Mouse (Mus musculus) heart, postnatal 36 days (tissue): ENCODE measurements at regions not wholly inside any gene's neighbourhood (a gene's known extent, or its start where the extent isn't known, plus 50 kb on each side); places are given as distances from the start of the nearest gene placed in this dataset.

Experiments used
- DNase-seq, 2 experiments: peaks; one replicate each; pipeline ENCODE4 v3.0.0; 2021 to 2022
- intact Hi-C: fragments of 180-260 bp; cut with DNase I; formaldehyde crosslinking; loops from one replicate; pipeline ENCODE4 v1.15.1; 2025

DNA sequence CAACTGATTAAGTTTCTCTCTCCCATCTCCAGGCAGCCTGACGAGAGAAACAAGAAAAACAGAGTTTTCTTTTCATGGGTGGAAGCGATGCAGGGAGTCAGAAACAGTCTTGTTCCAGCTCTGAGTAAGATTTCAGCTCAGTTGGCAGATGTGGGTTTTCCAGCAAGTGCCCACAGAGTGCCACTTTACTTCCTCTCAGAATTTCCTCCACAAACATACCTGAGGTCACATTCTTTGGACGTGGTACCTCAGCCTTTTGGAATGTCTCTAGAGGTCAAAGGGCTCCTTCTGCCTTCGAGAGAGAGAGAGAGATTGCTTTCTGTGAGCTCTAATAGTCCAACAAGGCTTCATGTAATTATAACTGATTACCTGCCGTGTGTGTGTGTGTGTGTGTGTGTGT lies 172.0 kb downstream of the Bcl2l11 start:
- no peak for DNase-seq
- intact Hi-C loops = no loop called here

DNA sequence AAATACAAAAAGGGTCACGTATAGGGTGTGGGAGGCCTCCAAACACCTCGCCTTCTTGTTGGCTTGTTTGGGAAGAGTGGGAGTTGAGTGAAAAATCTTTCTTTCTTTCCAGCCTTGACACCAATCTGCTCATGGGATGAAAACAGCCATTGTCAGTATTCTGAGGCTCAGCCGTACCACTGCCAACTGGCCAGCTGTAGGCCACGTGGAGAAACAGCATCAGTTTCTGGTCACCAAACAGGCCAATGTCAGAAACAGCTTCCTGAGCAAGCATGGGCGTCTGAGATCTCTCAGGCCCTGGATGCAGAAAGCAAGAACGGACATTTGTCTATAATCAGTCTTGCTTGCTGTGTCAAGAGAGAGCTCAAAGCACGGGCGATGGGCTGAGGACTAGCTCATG lies 173.2 kb downstream of the Bcl2l11 start:
- intact Hi-C loops = no loop called here
- peak in 1 of 2 experiments; percentile 26 for DNase-seq

DNA sequence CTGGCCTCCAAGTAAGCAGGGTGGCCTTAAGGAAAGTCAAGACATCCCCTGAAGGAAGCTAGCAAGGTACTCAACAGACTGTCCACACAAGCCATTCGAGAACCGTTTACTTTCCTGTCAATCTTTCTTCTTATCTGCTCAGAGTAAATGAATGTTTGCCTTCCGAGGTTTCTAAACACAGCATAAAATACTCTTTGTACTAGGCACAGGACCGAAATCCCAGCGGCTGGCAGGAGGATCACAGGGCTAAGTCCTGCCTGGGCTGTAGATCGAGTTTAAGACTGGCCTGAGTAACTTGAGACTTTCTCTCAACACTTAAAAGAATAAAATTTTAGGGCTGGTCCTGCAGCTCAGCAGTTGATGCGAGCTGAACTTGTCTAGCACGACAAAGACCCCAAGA lies 175.9 kb downstream of the Bcl2l11 start:
- no peak for DNase-seq
- intact Hi-C loops = no loop called here

DNA sequence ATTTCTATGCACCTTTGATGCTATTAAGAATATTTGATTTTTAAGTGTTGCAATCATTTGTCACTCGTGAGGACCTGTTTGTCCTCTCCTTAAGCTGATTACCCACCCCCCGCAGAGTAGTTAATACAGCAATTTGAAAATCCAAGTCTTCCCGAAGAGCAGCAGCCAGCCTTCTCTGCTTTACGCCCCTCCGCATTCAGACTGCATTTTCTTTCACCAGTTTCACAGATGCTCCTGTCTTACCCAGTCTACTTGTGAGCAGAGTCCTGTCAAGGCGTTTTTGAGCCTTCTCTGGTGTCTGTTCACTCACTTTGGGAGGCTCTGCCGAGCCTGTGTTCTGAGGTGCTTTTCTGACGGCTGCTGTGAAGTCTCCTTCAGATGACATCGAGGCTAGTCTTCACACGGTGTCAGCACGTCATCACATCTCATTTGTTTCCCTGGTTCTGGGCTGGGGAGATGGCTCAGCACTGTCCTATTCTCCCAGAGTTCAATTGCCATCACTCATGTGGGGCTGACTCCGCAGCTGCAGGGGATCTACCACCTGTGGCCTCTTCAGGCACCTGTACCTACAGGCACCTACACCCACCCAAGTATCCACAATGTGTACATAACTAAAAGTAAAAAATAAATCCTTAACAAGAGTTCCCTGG lies 178.3 kb downstream of the Bcl2l11 start:
- no peak for DNase-seq
- intact Hi-C loops = no loop called here

DNA sequence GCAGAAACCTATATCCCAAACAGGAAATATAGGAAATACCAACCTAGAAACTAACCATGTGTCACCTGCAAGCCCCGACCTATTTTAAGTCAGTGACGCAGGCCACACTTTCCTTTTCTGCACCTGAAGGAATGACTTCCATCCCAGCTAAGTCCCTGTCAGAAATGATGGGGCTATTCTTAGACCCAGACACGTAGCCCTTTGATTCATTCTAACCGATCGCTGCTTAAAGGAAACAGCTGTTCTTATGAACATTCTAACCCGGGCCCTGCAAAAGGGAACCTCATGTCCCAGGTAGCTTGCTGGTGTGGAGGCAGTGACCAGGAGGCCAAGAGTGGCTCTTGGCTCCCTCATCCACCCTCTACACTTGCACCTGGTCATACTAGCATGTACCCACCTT lies 180.9 kb downstream of the Bcl2l11 start:
- intact Hi-C loops = loop anchor here (2.0 kb wide), 1 partner anchor 18 kb away; no protein-coding TSS in a partner anchor

DNA sequence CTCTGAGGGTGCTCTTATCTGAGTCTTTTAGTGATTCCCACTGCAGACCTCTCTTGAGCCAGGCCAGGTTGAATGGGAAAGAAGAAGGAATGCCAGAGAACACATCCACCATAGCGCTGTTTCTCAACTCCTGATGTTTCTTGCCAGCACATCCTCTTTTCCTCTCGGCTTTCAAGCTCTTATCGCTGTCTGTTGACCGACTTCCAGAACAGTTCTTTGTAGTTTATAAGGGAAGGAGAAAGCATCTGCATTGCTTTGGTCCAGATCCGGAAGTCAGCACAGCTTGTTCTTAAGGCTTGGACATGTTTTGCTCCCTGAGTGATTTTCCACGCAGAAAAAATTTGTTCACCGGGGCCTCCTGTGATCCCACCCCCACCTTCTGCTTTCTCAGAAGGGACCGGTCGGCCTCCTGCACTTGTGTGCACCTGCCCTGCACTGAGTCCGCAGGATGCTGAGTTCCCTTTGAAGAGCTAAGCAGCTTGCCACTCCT lies 183.7 kb downstream of the Bcl2l11 start:
- no peak for DNase-seq
- intact Hi-C loops = loop anchor here (5.0 kb wide), 1 partner anchor 122 kb away; no protein-coding TSS in a partner anchor

More for the DNA sequence above, 180.9 kb downstream of the Bcl2l11 start:
- no peak for DNase-seq

DNA sequence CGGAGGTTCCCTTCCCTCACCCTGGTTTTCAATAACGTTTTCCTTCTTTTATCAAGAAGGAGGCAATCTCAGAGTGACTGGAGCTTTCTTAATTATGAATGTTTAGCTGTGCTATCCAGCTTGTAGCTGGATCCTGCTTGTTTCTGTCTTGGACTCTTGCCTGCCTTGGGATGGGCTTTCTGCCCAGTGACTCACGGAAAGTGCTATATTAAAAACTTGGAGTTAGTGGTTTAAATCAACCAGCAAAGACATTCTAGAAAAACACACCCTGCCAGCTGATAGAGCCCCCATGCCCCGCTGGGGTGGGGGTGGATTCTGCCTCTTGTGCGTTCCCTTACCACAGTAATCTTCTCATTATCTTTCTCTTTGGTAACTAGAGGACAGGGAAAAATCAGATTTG lies 184.2 kb downstream of the Bcl2l11 start:
- intact Hi-C loops = loop anchor here (5.0 kb wide), 1 partner anchor 123 kb away; no protein-coding TSS in a partner anchor
- peak; percentile 87 for DNase-seq

DNA sequence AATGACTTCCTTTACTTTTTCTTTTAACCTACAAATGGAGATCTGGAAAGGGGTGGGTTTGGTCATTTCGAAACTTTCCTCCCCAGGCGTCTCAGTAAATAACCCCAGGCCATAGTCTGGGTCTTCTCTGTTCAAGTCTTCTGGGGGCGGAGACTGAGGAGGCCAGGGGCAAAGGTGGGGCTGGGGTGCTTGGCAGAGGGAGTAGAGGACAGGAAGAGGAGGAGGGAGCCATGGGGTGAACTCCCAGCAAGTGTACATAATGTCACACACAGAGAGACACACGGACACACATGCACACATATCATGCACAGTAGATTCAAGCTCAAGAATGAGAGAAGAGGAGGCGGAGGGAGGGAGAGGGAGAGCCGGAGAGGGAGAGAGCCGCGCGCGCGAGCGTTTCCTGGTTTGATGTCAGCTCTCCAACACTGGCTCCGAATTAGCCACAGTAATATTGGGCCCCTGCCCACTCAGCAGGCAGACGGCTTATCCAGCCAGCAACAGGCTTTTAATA lies 186.3 kb downstream of the Bcl2l11 start:
- intact Hi-C loops = loop anchor here (2.0 to 5.0 kb wide), 3 partner anchors 27 to 189 kb away; no protein-coding TSS in a partner anchor
- DNase-seq = peak; percentile 71 to 80

DNA sequence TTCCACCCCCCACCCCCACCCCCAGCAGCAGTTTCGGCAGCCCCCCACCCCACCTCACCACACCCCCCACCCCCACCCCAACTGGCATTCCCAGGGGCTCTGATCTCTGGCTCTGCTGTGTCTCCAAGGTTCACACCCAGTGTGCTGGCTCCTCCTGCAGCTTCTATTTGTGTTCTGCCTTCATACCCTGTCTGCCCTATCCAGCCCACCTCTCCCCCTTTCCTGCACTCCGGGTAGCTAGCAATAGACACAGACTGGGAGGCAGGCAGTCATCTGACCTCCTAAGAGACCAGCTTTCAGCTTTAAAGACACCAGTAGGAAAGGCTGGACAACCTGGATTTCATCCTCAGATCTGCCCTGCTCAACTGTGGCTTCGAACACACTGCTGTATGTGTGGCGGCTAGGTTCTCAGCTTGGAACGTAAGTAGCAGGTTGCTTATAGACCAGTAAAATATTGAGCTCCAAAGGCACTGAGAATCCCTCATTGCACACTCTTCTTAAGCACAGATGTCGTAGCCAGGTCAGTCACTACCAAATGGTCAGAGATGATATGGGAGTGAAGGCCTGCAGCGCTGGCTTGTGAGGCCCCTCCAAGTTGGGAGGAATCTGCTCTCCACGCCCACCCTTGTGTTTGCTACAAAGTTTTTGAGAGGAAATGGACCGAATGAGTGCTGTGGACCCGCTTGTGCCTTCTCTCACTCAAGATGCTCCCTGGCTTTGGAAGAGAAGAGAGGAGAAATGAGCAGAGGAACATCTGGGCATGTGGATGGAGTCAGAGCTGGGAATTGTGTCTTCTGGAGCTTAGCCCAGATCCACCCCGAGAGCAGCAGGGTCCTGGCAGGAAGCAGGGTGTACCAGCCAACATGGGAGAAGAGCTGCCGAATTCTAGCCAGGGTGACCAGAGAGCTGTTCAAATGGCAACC lies 187.1 kb downstream of the Bcl2l11 start:
- intact Hi-C loops = loop anchor here (2.0 to 5.0 kb wide), 3 partner anchors 26 to 190 kb away; no protein-coding TSS in a partner anchor

DNA sequence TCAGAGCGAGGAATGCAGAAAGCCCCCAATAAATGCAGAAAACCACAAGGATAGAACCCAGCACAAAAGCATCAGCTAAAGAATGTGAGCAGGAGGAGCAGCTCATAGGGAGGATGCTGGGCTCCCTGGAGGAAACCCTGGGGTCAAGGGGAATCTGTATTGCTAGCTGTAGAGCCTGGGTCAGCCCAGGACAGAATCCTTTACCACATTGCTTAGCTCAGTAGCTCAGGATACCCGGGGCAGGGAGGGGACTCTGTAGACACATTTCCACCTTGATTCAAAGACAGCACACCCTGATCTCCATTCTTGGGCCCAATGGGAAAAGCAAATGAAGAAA lies 187.7 kb downstream of the Bcl2l11 start:
- no peak for DNase-seq
- intact Hi-C loops = loop anchor here (2.0 to 5.0 kb wide), 3 partner anchors 25 to 191 kb away; no protein-coding TSS in a partner anchor

More for the DNA sequence above, 187.1 kb downstream of the Bcl2l11 start:
- DNase-seq = peak; percentile 22 to 35

DNA sequence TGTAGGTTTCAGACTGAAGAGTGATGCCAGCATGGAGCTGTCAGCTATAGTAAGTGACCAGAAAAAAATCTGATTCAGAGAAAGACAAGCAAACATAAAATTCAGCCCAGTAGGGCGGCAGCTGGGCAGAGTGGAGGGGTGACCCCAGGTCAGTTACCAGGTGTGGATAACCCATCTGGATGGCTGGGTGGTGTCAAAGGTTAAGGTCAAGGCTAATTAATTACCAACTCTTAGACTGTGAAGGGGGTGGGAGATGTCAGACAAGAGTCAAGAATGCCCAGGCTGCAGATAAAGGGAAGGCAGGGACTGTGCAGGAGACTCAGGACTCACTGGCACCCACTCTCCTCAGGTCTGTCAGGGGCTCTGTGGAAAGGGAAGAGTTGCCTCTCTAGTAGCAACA lies 188.1 kb downstream of the Bcl2l11 start:
- intact Hi-C loops = loop anchor here (2.0 to 5.0 kb wide), 3 partner anchors 25 to 191 kb away; no protein-coding TSS in a partner anchor
- DNase-seq = no peak

DNA sequence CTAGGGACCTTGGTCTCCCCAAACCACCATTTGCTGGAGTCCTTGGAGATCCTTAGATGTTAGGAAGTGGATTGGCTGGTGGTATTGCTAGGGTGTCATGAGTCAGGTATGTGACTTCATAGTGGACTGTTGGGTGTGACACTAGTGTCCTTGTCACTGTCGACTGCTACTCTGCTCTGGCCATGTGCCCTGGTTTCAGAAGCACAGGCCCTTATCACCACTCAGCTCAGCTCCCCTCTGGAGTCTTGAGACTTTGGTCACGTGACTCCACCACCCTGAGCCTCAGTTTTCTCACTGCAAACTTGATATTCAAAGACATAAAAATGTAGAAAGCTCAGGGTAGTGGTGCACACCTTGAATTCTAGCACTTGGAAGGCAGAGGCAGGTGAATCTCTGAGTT lies 190.7 kb downstream of the Bcl2l11 start:
- no peak for DNase-seq
- intact Hi-C loops = no loop called here

DNA sequence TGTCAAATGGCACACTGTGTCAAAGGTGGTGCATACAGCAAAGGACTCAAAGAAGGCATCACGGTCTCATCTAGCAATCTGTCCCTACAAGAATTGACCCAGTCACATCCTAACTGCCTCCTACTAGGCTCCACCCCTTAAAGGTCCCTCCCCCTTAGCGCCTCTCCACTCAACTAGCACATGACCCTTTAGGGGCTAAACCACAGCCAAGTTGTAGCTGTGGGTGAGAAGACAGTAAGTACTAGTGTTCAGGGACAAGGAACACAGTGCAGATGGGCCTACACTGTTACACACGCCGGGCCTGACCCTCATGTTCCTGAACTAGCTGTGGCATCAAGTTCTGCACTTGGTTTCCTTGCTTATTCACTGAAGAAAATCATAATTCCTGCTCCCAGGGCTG lies 192.4 kb downstream of the Bcl2l11 start:
- DNase-seq = no peak
- intact Hi-C loops = no loop called here

DNA sequence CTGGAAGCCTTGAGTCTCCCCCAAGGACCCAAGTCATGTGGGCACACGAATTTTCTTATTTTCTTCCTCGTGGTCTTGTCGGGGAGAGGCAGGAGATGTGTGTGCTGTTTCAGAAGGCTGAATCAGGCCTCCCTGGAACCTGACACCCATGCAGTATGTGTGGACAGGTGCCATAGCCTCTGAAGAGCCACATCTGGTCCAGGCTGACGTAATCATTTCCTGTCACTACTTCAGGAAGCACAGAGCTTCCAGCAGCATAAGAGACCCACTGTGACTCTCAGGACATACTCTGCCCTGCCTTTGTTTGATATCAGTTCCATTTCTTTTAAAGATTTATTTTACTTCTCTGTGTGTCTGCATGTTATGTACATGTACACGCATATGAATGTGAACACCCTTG lies 193.1 kb downstream of the Bcl2l11 start:
- no peak for DNase-seq

DNA sequence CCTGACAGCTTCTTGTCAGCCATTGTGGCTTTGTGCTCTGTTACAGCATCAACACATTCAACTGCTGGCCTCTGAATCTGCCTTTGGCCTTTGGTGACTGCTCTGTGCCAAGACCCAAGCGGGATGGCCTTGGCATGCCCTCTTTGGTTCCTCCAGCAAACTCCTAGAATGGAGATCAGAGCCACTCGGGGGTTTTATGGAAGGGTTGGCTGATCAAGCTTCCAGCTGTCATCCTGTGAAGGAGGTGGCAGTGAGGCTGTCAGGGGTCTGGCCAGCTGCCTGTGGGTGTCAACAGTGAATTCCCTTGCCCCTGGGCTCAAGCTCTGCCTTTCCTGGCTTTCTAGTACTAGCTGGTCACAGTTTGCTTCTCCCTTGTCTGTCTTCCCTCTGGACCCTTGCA lies 195.6 kb downstream of the Bcl2l11 start:
- peak; percentile 44 to 53 for DNase-seq
- intact Hi-C loops = no loop called here

More for the DNA sequence above, 193.1 kb downstream of the Bcl2l11 start:
- intact Hi-C loops = no loop called here

DNA sequence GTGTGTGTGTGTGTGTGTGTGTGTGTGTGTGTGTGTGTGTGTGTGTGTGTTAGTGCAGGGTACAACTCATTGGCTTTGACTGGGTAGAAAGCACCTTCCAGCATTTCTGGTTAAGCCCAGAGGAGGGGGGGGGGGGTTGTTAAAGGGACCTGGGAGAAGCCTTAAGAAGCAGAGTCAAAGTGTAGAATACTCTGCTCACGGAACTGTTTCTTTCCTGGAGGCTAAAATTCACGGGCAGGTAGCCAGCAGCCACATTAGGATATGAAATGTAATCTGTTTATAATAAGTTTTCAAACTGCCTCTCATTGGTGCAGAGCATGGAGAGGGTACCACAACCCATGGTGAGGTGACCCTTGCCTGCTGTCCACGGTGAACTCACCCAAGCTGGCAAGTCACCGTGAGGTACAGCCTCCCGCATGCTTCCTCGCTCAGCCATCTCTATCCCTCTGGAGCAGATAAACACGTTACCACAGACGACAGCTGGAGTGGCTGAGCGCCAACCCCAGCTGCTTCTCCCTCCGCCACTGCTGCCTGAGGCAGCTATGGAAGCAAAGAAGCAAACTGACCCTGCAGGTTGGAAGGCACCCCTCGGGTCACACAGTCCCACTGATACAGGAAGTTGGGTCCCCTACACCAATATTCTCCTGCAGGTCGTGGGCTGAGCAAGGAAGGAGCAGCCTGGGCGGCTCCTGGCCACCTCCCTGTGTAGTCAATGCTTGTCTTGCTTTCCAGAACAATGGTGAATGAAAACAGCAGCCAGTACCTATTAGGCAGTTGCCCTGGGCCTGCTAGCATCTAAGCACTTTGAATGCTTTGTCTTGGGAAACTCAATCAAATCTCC lies 198.6 kb downstream of the Bcl2l11 start:
- DNase-seq = peak; percentile 64 to 69
- intact Hi-C loops = loop anchor here (2.0 kb wide), 1 partner anchor 18 kb away; no protein-coding TSS in a partner anchor

DNA sequence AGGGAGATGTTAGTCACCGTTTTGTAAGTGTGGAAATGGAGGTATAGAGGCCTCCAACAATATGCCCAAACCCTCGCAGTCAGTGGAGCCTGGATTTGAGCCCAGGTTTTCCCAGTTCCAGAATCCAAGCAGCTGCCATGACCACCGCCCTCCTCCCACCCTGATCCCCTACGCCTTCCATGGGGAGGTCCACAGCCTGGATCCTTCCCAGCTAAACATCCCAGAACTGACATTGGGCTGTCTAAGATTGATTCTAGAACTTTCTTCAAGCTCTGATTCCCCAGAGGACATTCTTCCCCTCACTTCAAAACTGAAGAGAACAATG lies 199.2 kb downstream of the Bcl2l11 start:
- DNase-seq = no peak
- intact Hi-C loops = loop anchor here (2.0 kb wide), 1 partner anchor 18 kb away; no protein-coding TSS in a partner anchor

DNA sequence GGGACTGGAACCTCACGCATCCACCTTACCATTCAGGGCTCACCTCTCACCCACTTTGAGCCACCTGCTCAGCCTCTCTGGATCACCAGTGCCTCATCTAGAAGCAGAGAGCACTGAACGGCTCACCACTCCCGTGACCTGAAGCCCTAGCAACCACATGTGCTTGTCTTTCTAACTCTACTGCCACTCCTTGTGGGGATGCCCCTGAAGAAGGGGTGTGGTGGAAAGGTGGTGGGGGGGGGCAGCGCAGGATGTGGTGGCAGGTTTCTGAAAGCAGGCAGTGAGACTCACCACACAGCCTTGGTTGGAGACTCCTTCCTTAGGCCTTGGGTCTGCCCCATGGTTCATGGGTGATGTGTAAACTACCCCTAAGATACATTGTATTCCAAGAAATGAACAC lies 199.6 kb downstream of the Bcl2l11 start:
- intact Hi-C loops = loop anchor here (2.0 kb wide), 1 partner anchor 19 kb away; no protein-coding TSS in a partner anchor
- no peak for DNase-seq

DNA sequence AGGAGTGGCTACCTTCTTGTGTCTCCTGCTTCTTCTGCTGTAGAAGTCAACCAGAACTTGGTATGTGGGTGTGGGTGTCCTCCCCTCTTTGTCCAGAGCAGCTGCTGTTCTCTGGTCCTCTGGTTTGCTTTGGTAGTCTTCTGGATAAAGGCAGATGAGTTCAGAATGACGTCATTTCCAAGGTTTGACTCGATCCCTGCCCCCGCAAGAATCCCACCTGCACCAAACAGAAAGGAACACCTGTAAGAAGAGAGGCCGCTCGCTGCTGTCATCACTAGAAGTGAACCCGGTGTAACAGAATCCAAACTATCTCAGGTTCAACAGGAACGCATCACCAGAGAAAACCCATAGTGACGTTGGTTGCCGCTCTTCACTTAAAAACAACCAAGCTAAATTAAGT lies 205.0 kb downstream of the Bcl2l11 start:
- intact Hi-C loops = no loop called here
- no peak for DNase-seq

DNA sequence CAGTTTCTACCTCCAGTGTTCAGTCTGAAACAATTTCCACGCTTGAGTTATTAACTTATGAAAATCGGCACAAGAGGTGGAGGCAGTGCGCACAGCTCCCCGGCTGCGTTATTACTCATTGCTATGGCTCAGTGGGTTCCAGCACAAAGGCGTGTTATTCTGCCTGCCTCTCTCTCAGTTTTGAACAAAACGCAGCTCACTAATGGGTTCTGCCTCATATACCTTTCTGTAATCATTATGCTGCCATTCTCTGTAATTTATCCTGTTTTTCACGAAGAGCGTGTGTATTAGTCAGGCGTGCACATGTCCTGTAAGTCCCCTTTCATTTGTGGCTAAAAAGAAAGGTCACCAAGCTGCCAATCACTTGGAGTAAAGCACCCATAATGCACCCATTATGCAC lies 205.4 kb downstream of the Bcl2l11 start:
- intact Hi-C loops = no loop called here

More for the DNA sequence above, 205.4 kb downstream of the Bcl2l11 start:
- no peak for DNase-seq
